Mouse (Mus musculus) c-Kit-positive CD71-negative TER-119-negative erythroid progenitor cells, embryonic 14.5 days (primary cell): ENCODE results near the gene Hsfy2.

Experiments used
- DNase-seq: peaks from one replicate; pipeline ENCODE4 v3.0.0-alpha.2; 2013; ENCODE audit warnings: low read depth

The Hsfy2 gene

GRCm38 (mm10) chr1:56637335-56637734 lies at the start of gene Hsfy2:
Gene Hsfy2, minus strand, starts transcription at chr1:56637435.
- DNase-seq: no peak

GRCm38 (mm10) chr1:56685053-56685557 lies 47.9 kb upstream of the Hsfy2 start:
- DNase-seq: no peak

DNA sequence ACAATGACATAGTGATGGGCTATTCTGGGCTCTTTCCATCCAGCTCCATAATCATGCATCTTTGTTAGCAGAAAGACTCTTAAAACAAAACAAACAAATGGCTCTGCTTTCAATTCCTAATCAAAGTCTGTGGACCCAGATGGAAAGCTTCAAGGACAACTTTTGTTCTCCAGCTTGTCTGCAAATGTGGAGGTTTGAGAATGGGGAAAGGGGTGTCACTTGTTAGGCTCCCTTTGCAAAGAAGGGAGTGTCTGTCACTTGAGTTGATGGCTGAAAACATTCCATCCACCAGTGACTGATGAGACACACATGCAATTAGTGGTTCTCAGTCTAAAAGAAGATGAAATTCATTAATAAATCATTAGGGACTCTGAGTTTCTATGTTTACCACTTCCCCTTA lies 47.3 kb upstream of the Hsfy2 start:
- no peak for DNase-seq

DNA sequence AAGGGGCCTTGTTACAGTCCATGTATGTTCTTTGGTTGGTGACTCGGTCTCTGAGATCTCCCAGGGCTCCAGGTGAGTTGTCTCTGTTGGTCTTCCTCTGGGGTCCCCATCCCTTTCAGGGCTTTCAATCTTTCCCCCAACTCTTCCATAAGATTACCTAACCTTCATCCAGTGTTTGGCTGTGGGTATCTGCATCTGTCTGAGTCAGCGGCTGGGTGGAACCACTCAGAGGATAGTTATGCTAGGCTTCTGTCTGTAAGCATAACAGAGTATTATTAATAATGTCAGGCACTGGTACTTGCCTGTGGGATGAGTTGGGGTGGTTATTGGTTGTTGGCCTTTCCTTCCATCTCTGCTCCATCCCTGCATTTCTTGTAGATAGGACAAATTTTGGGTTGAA lies 44.0 kb upstream of the Hsfy2 start:
- DNase-seq: no peak

- DNase-seq: no peak
These were observed 38.0 kb upstream of the Hsfy2 start for GRCm38 (mm10) chr1:56675253-56675652.

GRCm38 (mm10) chr1:56674601-56675000 lies 37.4 kb upstream of the Hsfy2 start:
- DNase-seq: no peak

DNA sequence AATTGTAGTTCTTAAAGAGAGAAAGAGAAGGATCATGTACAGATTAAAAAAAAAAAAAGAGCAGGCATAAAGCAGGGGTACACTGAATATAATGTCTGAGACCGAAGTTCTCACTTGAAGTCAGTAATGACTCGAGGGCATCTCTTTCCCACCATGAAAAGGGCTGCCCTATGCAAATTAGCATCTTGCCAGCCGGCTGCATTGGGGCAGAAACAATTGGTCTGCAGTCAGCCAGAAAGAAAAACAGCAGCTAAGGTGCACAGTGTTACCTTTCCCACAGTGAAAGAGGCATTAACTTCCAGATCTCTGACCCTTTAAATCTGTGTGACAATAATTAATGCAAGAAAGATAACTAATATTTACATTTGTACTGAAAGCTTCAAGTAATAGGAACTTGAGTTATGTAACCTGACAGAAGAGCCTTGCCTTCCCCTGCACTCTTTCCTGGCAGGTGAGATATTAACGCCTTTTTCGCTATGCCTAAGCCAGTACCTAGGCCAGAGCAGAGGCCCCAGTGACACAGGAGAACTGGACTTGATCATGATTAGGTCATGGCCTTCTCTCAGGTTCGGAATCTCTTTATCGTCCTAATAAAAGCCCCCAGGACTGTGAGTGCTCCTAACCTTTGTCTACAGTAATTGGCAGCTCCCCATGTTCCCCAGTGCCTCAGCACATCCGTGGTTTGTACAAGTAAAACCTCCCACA lies 34.2 kb upstream of the Hsfy2 start:
- no peak for DNase-seq

- no peak for DNase-seq
These were observed 33.3 kb upstream of the Hsfy2 start for GRCm38 (mm10) chr1:56670509-56670908.

GRCm38 (mm10) chr1:56664606-56665005 lies 27.4 kb upstream of the Hsfy2 start:
- DNase-seq: no peak

DNA sequence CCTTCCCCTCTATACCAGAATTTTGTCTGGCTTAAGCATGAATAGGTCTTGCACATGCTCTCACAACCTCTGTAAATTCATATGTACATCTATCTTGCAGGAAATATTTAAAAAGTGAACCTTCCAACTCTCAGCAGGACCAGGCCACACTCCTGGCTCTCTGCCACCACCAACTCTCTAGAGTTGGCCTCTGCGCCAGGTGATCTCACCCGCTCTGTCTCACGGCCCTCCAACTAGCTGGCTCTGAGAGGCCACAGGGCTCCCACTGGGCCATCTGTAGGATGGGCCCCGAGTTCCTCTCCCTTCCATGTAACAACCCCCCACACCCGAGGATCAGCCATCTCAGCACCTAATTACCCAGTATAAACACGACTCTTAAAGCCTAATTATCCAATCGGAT lies 10.4 kb downstream of the Hsfy2 start:
- no peak for DNase-seq

GRCm38 (mm10) chr1:56624304-56624703 lies 12.9 kb downstream of the Hsfy2 start:
- no peak for DNase-seq

DNA sequence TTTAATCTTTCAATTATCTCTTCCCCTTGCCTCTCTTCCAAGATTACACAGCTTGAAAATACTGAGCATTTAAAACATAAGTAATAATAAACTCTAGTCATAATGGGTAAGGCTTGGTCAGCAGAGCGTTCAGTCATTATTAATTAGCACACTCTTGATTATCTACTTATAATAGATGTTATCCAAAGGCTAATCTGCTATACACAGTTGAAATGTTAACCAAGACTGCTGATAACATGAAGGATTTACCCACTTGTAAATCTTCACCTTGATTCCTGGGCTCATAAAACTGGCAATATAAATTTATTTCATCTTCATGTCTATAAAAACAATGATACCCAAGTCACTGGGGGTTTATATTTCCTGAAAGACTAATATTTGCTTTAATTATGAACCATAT lies 24.9 kb downstream of the Hsfy2 start:
- DNase-seq: no peak
